Mouse (Mus musculus) urinary bladder, postnatal 14 days (tissue): ENCODE results near the gene Susd1.

Experiments
- DNase-seq: peaks from one replicate; pipeline ENCODE4 v3.0.0; 2021; ENCODE audit warnings: low spot score

Gene Susd1

GRCm38 (mm10) chr4:59337533-59337885 is 100.9 kb downstream of the Susd1 start:
- no peak for DNase-seq

GRCm38 (mm10) chr4:59336846-59337532 is 101.4 kb downstream of the Susd1 start:
- DNase-seq = no peak

DNA sequence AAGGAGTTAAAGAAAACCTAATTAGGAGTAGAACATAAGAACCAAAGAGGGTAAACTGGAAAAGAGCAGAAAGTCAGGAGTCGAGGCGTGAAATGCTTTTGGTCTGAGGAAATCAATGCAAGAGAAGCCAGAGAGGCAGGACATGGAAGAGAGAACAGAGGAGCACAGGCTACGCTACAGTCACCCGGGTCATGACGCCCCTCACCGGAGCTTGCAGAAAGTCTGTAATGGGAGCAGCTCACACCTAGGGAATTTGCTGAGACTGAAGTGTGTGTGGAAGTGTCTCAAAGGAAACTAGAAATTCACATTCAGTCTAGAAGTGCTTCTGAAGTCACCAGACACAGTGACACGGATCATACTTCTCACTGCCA is 102.0 kb downstream of the Susd1 start:
- DNase-seq = no peak

DNA sequence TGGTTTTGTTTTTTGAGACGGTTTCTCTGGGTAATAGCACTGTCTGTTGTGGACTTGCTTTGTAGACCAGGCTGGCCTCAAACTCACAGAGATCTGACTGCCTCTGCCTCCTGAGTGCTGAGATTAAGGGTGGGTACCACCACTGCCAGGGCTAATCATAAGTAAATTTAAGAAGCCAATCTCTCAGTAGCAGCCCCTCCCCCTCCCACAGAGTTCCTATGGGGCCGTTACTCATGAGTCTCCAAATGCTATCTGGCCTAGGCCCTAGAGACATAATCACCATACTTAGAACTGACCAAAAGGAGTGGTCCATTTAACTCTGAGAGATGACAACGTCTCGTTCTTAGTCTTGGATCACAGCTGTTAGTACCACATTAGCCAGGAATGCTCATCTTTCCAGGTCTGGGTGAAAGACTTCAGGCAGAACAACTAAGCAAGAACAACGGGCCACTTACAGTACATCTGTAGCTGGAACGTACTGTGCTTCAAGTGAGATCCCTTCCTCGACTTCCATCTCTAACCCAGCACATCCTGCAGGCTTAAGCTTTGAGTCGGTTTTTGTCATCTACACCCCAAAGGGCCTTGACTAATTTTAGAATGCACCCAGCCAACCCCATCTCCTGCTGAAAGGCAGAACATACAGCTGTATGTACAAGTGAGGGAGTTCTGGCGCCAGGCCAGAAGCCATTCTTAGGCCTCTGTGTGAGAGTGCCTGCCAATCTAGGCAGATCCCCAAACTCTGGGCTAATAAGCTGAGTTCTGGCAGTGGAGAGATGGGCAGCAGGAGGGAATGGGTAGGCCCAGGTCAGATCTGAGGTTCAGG is 102.6 kb downstream of the Susd1 start:
- peak; percentile 1 for DNase-seq

- DNase-seq = no peak
Measured at GRCm38 (mm10) chr4:59335101-59335500, 103.3 kb downstream of the Susd1 start.

DNA sequence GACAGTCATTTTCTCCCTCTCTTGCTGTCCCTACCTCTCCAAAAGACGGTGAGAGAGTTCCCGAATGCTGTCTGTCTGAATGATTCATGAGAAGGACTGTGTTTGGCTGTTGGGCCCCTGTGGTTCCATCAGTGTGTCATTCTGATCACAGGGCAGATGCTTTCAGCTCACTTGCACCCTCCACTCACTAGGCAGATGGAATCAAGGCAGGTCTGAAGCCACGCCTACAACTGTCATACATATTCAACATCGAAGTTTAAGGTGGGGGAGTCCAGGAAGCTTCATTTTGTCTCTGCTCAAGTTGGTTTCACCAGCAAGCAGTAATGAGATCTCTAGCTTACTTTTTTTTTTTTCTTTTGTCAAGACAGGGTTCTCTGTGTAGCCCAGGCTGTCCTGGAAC is 104.2 kb downstream of the Susd1 start:
- DNase-seq = no peak

- DNase-seq = no peak
Measured at GRCm38 (mm10) chr4:59333424-59333895, 105.0 kb downstream of the Susd1 start.

DNA sequence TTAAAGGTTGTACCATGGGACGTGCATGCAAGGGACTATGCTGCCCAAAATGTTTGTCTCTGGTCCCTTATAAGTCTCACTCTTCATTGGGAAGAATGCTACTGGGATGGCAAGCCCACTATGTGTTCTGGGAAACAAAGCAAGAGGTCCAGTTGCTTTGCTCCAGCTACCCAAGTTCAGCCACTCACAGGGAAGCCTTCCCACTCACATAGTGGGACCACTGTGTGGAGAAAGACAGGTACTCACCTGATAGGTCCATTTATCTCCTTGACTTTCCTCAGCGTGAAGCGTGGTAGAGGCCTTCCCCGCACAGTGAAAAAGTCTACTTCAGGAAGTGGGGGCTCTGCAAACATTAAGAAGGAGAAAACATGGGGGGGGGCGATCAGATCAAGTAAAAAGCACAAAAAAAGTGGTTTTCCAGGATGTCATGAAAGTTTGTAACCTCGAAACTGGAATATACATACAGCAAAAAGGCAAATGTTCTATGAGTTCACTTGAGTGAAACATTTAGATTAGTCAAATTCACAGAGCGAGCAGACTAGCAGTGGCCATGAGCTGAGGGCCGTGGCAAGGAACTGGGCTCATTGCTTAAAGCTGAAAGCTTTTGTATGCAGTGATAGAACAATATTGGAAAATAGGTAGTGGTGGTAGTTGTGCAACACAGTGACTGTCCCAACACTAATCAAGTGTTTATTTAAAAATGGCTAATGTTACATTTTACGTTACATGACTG is 105.6 kb downstream of the Susd1 start:
- DNase-seq = no peak

GRCm38 (mm10) chr4:59332089-59332488 is 106.3 kb downstream of the Susd1 start:
- no peak for DNase-seq

DNA sequence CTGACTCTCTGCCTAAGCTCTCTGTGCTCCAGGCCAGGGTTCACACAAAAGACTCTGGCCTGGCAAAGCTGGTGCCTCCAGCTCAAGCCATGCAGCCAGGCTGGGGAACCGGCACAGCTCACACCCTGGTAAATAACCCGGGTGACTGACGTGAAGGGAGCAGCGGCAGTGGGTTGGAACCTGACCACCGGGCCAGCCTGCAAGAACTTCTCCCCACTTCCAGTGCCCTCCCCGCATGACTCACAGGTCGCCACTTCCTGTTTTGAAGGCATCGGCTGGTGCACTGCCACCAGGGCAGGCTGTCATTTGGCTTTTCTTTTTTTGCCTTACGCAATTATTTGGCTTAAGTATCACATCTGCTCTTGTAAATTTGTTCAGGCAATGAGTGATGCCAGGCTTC is 106.8 kb downstream of the Susd1 start:
- DNase-seq = peak; percentile 91

DNA sequence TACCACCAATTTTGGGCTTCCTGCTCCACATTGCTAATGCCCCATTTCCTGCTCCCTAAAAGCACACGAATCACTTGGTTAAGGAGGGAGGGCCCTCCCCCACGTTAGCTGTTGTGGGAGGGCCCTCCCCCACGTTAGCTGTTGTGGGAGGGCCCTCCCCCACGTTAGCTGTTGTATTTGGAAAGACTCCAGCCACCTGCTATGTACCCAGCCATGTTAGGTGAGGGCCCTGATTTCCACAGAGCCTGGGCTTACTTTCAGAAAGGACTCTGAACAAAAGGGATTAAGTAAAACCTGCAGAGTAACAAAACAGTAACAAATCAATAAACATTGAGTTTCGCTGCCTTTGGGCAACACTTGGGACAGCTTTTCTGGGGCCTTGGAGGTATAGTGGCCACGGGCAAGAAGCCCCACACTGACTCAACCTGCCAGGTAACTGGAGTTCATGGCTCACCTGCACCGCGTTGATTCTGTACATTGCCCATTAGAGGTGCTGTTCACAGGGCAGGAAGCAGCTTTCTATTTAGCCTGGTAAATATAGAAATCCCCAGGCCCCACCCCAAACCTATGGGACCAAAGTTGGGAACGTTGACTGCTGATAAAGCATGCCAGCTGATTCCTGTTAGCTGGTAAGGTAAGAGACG is 107.3 kb downstream of the Susd1 start:
- DNase-seq = no peak

DNA sequence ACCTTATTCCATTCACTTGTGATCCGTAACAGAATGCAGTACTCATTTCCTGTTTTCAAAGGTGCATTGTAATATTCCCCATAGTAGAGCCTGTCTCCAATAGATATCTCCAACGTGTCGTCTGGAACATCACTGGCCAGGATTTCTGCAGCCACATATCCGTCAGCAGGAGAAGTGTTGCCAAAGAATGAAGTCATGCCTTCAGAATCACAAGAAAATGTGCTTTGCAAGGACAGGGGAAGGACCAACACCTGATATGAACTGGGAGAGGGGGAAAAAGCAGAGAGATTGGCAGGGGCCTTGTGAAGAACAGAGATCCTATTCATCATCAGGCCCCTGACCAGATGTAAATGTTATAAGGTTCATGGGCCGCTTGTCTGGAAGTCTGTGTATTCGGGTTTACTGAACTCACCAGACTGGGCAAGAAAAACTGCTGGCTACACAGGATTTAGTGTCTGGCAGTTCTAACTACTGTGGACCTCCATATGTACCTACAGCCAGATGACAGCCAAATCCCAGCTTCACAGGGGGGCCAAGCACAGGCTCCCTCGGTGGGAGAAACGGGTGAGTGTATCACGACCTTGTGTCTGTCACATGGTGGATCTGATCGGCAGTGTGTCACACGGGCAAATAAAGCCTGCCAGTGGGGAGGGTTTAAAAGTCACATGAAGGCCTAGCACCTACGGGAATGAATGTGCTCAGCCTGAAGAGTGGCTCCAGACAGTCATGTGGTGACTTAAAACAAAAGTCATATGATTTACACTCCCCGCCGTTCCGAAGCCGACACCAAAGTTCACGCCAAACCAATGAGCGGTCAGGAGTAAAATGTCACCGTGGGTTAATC is 108.8 kb downstream of the Susd1 start:
- DNase-seq = no peak

DNA sequence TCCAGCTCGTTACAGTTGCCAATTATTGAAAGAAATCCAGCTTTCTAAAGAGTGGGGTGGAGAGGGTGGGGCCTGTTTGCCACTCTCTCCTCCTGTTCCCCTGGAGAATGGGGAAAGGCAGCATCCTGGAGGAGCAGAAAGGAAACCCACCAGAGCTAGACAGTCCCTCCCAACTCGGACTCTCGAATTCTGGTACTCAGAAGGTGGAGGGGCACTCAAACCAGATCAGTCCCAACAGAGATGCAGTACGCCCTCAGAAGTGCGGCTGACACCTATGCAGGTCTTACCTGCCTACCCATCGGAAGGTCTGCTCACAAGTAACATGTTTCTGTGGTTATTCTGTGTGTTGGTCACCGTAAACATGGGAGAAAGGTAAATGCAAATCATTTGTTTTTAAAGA is 109.6 kb downstream of the Susd1 start:
- DNase-seq = no peak

GRCm38 (mm10) chr4:59327986-59328385 is 110.4 kb downstream of the Susd1 start:
- no peak for DNase-seq

GRCm38 (mm10) chr4:59326031-59326760 is 112.2 kb downstream of the Susd1 start:
- DNase-seq = no peak

GRCm38 (mm10) chr4:59324317-59324716 is 114.1 kb downstream of the Susd1 start:
- no peak for DNase-seq

- no peak for DNase-seq
Measured at GRCm38 (mm10) chr4:59323231-59323651, 115.2 kb downstream of the Susd1 start.

- peak; percentile 58 for DNase-seq
Measured at GRCm38 (mm10) chr4:59322733-59323132, 115.7 kb downstream of the Susd1 start.

DNA sequence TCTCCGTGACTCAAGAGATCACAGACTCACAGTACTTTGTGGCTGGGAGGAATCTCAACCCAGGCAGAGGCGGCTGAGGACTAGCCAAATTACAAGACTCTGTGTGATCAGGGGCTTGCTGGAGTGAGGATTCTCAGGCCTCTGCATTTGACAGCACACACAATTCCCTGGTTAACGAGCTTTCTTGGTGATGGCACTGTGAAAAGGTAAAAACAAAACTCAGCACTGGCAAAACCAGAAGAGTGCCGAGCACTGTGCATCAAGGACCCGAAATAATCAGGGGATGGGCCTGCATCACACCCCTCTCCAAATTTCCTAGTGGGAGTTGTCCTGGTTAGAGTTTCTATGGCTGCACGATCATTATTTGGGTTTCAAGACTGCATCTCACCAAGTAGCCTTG is 116.4 kb downstream of the Susd1 start:
- no peak for DNase-seq

GRCm38 (mm10) chr4:59321181-59322008 is 117.0 kb downstream of the Susd1 start:
- no peak for DNase-seq
